Mouse (Mus musculus) brain, embryonic 18.5 days (tissue): Measurements from ENCODE around the gene Nup54.

Source experiments
- DNase-seq: peaks from one replicate; pipeline ENCODE4 v3.0.0-alpha.2; 2012; ENCODE audit warnings: low read depth, low spot score

Nup54 gene

DNA sequence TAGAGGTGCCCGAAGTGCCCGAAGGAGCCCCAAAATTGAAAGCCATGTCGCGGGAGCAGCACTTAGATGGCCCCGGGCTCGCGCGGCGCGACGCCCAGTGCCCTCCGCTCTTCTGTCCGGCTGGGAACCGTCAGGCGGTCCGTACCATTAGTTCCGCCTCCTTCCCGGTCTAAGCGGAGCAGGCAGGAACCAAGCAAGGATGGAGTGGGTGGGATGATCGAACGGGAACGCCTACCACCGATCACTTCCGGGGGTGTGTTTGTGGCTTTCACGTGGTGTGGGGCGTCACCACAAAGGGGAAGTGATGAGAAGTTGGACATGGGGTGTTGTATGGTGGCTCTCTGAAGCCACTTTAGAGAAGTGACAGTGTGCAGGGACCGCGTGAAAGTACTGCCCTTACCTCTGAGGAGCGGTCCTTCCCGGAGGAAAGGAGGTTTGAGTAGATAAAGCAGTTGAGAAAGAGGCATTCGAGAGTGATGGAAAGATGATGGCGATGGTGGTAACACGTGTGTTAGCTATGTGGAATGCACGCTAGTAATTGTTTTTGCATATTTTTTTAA is at the start of gene Nup54:
Nup54 (minus strand) TSS at position 195 of the 560 bp plus-strand sequence.
- peak; percentile 92 for DNase-seq

DNA sequence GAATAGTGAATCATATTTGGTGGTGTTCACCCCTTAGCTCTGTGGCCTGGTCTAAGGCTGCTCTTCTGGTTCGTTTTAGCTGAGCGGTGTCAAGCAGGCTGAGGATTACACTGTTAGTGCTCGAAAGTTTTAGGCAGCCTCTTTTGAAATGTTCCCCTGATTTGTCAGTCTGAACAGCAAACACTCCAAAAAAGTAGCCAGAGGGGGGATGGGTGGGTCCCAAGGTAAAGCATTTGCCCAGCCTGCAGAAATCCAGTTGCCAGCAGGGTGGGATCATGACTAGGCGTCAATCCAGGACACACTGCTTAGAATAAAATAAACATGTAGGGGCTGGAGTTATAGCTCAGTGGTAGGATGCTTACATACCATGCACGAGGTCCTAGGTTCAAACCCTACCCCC is 37.8 kb upstream of the Nup54 start:
- DNase-seq = no peak

DNA sequence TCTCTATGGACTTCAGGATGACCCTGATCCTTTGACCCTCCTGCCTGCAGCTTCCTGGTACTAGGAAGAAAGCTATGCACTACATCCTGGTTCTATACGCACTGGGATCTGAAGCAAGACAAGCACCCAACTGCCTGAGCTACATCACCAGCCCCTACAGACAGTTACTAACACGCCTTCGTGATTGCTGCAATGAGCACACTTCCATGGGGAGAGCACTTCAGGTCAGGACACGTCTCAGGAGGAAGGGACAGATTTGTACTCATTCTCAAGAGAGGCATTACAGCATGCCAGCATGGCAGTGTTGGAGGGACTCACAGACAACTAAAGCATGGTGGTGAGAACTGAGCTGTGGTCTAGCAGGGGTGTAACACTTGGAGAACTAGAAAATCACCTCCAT is 36.5 kb upstream of the Nup54 start:
- no peak for DNase-seq

DNA sequence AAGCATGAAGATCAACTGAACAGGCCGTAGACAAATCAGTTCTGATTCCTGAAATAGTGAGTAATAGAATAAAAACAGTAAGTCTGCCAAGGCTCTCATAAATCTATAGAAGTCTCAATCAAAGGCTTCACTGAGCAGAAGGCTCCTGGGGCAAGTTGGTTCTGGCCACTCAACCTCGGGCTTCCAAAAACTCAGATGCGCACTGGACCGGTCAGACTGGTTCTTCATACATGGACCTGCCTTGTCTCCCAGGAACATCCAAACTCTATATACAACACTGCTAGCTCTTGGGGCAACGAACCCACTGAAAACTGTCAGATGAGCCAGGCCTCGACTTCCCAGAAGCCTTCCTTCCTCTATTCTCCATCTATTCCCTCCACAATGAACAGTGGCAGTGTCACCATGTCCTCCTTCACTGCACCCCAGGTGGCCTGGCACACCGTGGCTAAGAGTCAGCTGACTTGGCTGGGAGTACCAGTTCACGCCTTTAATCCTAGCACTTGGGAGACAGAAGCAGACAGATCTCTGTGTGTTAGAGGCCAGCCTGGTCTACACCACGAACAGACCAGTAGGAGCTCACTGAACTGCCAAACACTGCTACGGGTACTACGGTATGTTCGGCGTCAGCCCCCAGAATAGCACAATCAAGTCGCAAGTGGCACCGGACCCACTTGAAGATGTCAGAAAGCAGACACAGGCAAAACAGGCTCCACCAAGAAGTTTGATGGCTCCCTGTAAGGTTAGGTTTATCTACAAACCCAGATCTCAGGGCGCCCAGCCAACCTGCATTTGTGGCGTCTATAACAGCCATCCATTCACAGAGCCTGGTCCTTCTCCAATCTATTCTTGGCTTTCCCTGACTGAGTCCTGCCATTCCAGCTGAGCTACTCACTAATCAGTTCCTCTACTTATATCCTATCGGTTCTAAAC is 34.4 kb upstream of the Nup54 start:
- no peak for DNase-seq

DNA sequence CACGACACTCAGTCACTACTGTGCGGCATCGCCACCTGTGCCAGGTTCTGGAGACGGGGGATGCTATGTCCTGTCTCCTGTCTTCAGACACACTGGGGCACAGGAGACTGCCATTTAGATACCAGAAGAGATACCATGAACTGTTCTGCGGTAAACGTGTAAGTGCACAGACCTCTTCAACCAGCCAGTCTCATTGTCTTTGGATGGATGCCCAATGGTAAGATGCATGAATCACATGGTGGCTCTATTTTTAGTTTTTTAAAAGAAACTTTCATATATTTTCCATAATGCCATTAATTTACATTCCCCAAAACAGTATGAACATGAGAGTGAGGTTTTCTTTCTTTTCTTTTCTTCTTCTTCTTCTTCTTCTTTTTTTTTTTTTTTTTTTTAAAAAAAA is 33.2 kb upstream of the Nup54 start:
- DNase-seq = no peak

DNA sequence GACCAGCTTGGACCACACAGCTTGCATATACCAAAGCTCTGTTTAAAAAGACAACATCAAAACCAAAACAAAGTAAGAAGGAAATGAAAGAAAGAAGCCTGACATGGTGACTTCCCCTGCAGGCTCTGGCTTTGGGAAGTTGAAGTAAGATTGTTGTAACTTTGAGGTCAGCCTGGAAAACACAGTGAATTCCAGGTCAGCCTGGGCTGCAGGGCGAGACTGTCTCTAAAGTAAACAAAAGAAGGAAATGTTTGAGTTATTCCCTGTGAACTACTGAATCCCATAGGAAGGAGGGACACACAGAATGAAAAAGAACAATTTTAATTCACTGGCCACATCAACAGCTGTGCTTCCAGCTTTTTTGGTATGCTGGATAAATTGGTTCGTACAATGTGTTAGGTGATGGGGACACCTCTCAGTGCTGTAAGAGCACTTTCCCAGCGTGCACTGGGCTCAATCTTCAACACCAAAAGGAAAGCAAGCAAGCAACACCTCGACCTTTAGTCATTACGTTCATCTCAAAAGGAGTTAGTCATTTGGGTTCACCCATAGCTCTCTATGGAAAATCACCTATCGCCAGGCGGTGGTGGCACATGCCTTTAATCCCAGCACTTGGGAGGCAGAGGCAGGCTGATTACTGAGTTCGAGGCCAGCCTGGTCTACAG is 32.2 kb upstream of the Nup54 start:
- DNase-seq = no peak

DNA sequence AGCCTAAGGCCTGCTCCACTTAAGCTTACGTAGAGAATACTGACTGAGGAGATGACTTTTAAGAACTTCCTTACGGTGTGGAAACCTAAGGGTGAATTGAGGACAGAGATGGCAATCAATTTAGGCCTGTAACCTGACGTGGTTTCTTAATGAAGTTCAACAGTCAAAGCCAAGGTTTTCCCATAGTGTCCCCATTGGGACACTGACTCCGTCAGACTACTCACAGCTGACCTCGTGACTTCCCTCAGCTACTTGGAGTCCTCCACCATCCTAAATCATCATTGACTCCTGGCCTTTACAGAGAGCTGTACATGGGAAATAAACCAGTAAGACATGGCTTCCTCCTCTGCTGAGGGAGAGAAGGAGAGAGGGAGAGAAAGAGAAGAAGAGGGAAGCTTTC is 30.5 kb upstream of the Nup54 start:
- no peak for DNase-seq

DNA sequence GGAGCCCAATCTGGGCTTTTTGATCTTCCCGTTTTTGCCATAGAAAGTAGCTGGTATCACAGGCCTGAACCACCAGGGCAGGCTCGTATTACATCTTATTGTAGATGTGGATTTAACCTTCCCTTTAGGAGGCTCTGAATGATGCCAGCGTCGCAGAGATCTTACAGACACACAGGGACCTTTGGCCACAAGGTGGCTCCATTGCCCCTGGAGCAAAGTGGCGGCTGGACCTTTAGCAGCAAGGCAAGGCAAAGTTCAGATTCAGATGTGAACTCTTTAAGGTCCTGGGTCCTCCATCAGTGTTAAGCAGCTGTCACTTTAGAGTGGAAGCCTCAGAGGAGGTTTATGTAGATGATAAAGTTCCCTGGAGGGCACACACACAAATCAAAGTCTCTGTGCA is 26.3 kb upstream of the Nup54 start:
- no peak for DNase-seq

DNA sequence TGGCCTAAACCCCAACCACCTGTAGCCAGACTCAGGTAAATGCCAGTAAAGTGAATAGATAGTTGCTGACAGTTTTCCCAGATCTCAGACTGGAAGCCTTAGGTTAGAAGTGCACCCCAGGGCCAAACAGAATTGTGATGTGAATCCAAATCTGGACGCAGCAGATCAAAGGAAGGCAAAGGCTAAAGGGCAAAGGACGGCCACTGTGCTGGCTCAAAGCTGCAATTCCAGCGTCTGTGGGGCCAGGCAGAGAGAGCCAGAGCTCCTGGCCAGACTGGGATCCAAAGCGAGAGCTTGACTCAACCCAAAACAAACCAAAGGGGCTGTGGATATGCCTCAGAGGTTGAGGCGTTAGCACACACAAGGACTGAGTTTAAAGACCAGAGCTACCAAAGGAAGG is 23.7 kb upstream of the Nup54 start:
- DNase-seq = no peak

DNA sequence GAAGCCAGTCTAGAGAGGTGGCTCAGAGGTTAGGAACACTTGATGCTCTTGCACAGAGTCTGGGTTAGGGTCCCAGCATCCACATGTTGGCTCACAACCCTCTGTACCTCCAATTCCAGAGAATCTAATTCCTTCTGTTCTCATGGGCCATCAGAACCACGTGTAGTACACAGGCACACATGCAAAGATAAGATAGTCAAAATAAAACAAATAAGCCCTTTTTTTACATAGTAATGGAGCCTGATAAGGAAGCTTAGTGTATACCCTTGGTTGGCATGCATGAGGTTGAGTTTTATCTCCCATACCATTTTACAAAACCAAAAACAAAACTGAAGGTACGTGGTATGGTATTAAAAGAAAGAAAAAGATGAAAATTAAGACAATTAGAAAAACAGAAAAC is 22.4 kb upstream of the Nup54 start:
- DNase-seq = no peak

DNA sequence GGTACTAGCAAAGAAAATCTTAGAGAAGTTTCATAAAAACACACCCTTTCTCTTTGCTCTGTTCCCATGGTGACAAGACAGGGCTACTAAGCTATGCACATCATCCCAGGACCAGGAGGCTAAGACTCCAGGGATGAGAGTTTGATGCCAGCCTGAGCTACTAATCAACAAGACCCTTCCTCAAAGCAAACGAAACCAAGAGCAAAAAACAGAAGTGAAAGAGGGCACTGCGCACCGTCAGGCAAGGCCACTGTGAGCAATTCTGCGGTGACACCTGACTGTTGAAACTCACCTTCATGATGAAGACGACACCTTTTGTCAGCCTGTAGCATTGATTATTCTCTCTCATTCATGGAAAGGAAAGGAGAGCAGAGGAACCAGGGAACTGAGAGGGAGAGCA is 17.9 kb upstream of the Nup54 start:
- no peak for DNase-seq

DNA sequence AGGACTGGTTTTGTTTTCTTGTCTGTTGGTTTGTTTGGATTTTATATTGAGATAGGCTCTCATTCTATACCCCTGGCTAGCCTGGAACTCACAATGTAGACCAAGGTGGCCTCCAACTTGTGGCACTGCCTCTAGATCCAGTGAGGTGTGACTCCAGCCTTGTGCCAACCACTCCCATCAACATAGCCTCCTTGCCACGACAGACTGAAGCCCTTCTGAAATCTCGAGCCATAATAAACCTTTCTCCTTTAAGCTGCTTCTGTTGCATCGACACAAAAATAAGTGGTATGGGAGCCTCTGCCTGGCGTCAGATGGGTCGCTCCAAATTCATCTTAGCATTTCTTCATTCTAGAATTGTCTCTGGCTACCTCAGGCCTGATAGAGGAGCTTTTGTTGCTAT is 11.7 kb upstream of the Nup54 start:
- DNase-seq = no peak

DNA sequence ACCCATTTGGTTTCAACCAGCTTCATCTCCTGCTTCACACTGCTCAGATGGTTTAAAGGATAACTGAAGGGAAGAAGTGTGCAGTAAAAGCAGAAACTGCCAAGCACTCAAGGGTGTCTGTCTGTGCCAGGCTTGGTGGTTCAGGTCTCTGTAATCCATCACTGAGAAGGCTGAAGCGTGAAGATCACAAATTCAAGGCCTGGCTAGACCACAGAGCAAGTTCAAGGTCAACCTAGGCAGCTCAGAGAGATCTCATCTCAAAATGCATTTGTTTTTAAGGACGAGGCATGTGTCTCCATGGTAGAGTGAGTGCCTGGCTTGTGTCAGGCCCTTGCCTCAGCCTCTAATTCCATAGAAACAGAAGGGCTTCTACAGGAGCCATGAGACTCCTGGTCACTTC is 10.0 kb upstream of the Nup54 start:
- DNase-seq = no peak

DNA sequence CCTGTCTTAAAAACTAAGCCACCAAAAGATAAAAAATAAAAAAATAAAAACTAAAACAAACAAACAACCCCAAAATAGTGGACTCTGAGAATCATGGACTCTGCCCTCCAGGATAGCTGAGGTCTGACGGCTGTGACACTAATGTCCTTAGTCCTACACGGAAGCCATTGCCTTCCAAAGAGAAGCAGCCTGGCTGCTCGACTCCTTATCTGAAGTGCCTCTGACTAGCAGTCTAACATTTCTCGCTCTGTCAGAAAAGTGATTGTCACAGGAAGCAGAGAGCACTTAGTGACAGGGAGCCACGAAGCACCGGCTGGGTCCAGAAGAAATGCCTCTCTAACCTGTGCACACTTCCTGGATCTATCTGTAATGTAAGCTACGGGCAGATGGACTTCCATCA is 7.9 kb upstream of the Nup54 start:
- DNase-seq = no peak

DNA sequence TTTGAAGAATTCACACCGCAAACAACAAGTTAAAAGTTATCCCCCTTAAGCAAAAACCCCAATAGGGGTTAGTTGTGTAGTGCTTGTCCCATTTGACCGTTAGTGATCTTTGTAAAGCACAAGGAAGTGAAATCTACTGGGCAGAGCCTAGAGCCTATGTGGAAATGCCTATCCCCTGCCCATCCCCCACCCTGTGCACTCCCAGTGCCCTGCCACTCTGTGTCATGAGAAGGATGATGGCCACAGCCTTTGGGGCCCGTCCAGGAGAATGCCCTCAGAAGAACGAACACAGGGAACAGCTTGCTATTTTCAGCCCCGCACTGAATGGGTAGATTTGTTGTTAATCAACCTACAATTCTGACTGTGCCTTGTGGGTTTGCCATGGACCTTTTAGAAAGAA is 6.5 kb upstream of the Nup54 start:
- DNase-seq = no peak

DNA sequence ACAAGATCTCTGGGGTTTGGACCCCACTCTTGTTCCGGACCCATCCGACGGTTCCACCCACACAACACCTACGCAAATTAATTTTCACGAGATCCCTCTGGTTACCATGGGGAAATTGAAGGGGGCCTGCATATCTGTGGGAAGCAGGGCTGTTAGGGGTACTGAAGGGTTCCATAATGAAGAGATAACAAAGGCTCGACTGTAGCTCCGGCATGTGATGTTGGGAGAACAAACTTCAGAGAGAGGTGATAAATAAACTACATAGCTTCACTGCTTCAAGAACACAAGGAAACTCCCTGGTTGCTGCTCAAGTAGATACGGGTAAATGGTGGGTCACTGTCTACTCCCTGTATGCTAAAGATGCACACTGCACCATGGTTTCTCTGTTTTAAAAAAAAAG is 3.5 kb upstream of the Nup54 start:
- DNase-seq = no peak

DNA sequence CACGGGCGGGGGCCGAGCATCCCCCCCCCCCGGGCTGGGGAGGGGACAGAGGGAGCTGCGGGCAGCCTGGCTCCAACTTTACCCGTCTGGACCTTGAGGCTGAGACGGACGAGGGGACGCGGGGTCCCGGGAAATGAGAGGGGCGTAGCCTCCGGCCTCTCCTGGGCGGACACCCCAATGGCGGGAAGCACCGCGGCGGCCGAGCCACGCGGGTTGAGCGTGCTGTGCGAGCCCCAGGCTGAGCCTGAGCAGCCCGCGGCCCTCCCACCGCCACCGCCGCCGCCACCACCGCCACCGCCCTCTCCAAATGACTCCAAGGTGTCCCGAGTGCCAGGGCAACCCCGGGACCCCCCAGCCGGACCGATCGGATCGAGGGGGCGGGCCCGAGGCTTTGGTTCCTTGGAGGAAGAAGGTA is 441 bp downstream of the Nup54 start:
- peak; percentile 6 for DNase-seq

DNA sequence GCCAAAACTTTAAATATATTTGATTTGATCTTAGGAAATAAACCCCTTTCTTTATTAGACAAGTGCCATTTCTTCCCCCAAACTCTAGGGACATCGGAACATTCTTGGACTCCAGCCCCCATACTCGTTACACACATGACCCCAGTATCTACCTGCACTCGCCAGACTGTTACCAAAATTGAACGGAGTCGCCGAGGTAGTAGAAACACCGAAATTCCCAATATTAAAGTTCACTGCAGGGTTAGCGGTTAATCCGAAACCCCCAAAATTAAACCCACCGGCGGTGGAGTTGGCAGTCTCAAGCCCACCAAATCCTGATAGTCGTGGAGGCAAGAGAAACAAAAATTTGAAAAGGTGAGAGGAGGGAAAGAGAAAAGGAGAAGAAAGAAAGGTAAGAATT is 949 bp downstream of the Nup54 start:
- DNase-seq = no peak

DNA sequence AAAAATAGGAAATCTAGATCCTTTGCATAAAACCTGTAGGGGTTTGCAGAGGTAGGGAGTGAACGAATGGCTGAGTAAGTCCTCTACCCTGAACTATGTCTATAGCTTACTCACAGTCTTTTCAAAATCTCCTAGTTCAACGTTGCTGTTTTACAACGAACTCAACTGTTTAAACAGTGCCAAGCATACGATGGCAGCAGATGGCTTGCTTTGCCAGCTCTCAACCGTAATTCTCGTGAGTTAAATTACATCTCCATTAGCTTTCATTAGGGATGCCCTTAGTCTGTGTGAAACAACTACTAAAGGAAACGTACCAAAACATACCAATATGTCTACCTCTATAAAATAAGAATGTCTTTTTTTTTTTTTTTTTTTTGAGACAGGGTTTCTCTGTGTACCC is 3.4 kb downstream of the Nup54 start:
- no peak for DNase-seq

DNA sequence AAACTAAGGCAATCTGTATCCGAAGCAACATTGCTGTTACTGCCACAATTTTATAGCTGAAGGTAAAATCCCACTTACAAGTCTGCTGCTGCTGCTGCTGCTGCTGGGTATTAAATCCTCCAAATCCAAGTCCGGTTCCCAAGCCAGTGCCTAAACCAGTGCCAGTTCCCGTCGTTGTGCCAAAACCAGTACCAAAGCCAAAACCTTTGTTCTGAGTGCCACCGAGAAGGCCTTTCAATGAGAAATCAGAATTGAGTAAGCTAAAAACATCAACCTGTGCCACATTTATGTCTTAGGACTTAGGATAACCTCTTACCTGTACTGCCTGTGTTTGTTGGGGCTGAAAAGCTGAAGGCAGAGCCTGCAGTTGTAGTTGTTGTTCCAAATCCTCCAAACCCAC is 4.3 kb downstream of the Nup54 start:
- DNase-seq = no peak

DNA sequence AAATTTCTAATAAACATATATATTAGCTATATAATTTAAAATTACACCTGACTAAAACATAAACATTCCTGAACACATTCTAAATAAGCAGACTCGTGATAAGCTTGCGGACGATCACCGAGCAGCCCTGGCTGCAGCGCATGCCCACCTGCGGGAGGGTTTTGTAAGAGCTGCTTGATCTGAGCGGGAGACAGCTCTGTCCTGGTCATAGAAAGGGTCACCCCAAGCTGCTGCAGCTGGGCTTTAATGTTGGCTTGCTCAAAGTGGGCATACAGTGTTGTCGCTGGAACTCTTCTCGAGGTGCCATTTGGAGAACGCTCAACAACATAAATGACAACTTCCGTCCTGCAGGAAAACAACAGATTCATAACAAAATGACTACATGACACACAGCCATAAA is 10.9 kb downstream of the Nup54 start:
- DNase-seq = no peak

DNA sequence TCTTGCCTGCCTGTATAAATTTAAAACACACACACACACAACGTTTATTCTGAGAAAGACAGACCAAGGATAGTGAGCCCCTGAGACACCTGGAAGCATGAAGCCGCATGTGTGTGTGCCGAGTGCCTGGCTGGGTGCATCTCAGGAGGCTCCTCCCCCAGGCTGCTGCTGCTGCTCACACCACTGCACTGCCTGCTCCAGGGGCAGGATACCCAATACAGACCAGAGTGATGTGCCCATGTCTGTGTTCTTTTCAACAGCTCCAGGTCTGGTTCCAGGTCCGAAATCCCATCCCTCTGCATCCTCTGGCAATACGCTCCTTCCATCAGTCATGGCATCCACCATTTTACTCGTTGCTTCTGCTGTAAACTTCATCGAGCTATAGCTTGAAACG is 21.0 kb downstream of the Nup54 start:
- DNase-seq = no peak
